In the genomic region with DNA sequence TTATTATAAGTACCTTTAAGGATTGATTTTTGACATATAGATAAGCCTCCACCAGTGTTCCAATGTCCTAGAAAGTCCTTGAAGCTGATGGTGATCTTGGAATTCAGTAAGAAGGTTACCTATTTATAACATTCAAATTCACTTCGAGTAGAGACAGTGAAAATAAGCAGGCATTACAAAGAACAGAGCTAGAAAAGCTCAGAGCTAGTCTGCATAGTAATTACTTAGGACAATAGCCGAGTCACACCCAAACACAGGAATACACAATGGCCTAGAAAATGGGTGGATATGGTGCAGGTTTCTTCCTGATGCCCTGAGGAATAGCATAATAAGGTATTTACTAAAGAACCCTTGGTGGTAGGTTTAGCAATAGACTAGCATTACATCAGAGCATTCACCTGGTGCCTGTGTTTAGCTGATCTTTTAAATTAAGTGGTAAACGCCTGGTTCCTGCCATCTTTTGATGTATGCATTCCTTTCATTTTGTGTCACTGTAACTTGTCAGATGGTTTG, we compare ENCODE assay signal across 17 mouse cellular contexts.
"Had no signal": no experiment of that assay in that cellular context is flagged by ENCODE, and none has a peak within 500 bp of the region (broad histone marks: within the 10 kb centered on the region; RNA-seq: fewer than 3 reads in every experiment).

No protein-coding gene starts in this region.

- H3K4me1 ChIP-seq: midbrain, embryonic 10.5 days; neural tube, embryonic 13.5 days; neural tube, embryonic 15.5 days had no signal

- H3K9me3 ChIP-seq: midbrain, embryonic 10.5 days; neural tube, embryonic 13.5 days; neural tube, embryonic 15.5 days had no signal

- H3K9ac ChIP-seq: liver, embryonic 14.5 days; lung, embryonic 14.5 days; neural tube, embryonic 13.5 days; neural tube, embryonic 15.5 days had no signal

- H3K27me3 ChIP-seq: neural tube, embryonic 13.5 days; neural tube, embryonic 15.5 days had no signal

- H3K36me3 ChIP-seq: midbrain, embryonic 10.5 days; neural tube, embryonic 13.5 days; neural tube, embryonic 15.5 days had no signal

- DNase-seq: lung, adult 18-20 months; lung, embryonic 14.5 days; lung, postnatal 10 days; lung, postnatal 4 days; midbrain, embryonic 14.5 days; retina, postnatal 1 day; right cerebral cortex, postnatal 25 days; right cerebral cortex, postnatal 4 days; spleen, adult 18-20 months; thymus, adult 18-20 months; thymus, postnatal 25 days; thymus, postnatal 4 days had no signal

- H3K4me3 ChIP-seq: midbrain, embryonic 10.5 days; myocyte; neural tube, embryonic 13.5 days; neural tube, embryonic 15.5 days had no signal

- H3K27ac ChIP-seq: liver, embryonic 14.5 days; midbrain, embryonic 10.5 days; neural tube, embryonic 13.5 days; neural tube, embryonic 15.5 days had no signal
